Mouse (Mus musculus): ENCODE measurements around the gene Ssmem1. TPM values are rescaled to one million over a fixed set of nuclear protein-coding genes. Genes with fewer than 3 reads are reported as not detected.

Gene Ssmem1
- total RNA-seq, 2 experiments from 2014 or later = 0.21 to 0.56 TPM

- DNase-seq = peak; percentile 23
Measured at GRCm38 (mm10) chr6:30526586-30527515, 17.2 kb downstream of the Ssmem1 start.

GRCm38 (mm10) chr6:30528800-30529199, 19.2 kb downstream of the Ssmem1 start:
- DNase-seq = no peak

- peak; percentile 20 for DNase-seq
Measured at GRCm38 (mm10) chr6:30535340-30535739, 25.7 kb downstream of the Ssmem1 start.

GRCm38 (mm10) chr6:30538240-30538639, 28.6 kb downstream of the Ssmem1 start:
- DNase-seq = no peak

- no peak for DNase-seq
Measured at GRCm38 (mm10) chr6:30538800-30539199, 29.2 kb downstream of the Ssmem1 start.

- DNase-seq = peak; percentile 25
Measured at GRCm38 (mm10) chr6:30541009-30541799, 31.6 kb downstream of the Ssmem1 start, which contains the start of gene Cpa2. Cpa2 (plus strand) TSS chr6:30541582.

- no peak for DNase-seq
Measured at GRCm38 (mm10) chr6:30542277-30542676, 32.6 kb downstream of the Ssmem1 start.

GRCm38 (mm10) chr6:30543077-30543476, 33.4 kb downstream of the Ssmem1 start:
- DNase-seq = no peak

- no peak for DNase-seq
Measured at GRCm38 (mm10) chr6:30543851-30544250, 34.2 kb downstream of the Ssmem1 start.

- DNase-seq = no peak
Measured at GRCm38 (mm10) chr6:30545689-30546088, 36.0 kb downstream of the Ssmem1 start.

- DNase-seq = peak; percentile 26
Measured at GRCm38 (mm10) chr6:30546571-30547273, 37.1 kb downstream of the Ssmem1 start.

GRCm38 (mm10) chr6:30547274-30547645, 37.6 kb downstream of the Ssmem1 start:
- DNase-seq = peak; percentile 31

GRCm38 (mm10) chr6:30547656-30548306, 38.1 kb downstream of the Ssmem1 start:
- peak; percentile 36 for DNase-seq

GRCm38 (mm10) chr6:30549231-30549761, 39.6 kb downstream of the Ssmem1 start:
- DNase-seq = peak; percentile 25

GRCm38 (mm10) chr6:30550496-30551192, 41.0 kb downstream of the Ssmem1 start:
- DNase-seq = no peak

GRCm38 (mm10) chr6:30551193-30551515, 41.5 kb downstream of the Ssmem1 start:
- DNase-seq = no peak

GRCm38 (mm10) chr6:30551644-30552580, 42.3 kb downstream of the Ssmem1 start:
- peak; percentile 6 for DNase-seq

- no peak for DNase-seq
Measured at GRCm38 (mm10) chr6:30552628-30553027, 43.0 kb downstream of the Ssmem1 start.

- DNase-seq = no peak
Measured at GRCm38 (mm10) chr6:30553381-30554010, 43.8 kb downstream of the Ssmem1 start.

Measured in gastrocnemius, postnatal 10 days (tissue).